Mouse (Mus musculus) gastrocnemius, postnatal 25 days (tissue): Measurements from ENCODE around the gene Psmb2. TPM values are rescaled to one million over a fixed set of nuclear protein-coding genes. Genes with fewer than 3 reads are reported as not detected.
A peak's percentile ranks its signal among the peaks of the same experiment; 100 is the strongest.

Experiments used
- DNase-seq: peaks from one replicate; pipeline ENCODE4 v3.0.0; 2022
- total RNA-seq, 2 experiments: library from RNA; stranded (reverse); gene quantifications; 1 replicate in 1 of 2; 2 replicates in 1 of 2; pipeline ENCODE4 v1.2.3; 2021

Psmb2 gene
- total RNA-seq, 2 experiments from 2014 or later, result 79.9 to 90.5 TPM

DNA sequence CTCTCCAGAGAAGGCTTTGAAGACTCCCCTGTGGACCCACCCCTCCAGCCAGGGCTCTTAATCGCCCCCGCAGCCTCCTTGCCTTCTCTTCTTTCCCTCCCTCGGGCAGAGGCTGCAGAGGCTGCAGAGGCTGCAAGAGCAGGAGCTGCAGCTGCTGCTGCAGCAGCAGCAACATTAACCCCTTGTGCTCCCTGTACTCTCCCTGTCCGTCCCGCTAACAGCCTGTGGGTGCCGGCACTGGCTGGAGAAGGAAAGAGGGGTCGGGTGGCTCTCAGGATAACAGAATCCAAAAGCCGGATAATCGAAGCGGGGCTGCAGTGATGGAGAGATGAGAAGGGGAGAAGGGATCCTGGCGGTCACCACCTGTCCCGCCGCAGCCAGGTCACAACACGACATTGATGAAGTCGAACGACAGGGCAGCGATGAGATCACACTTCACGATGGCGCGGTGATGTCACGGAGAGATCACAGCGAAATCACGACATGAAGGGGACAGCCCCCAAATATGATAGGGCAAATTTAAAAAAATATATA, 75.2 kb downstream of the Psmb2 start:
- peak; percentile 8 for DNase-seq

DNA sequence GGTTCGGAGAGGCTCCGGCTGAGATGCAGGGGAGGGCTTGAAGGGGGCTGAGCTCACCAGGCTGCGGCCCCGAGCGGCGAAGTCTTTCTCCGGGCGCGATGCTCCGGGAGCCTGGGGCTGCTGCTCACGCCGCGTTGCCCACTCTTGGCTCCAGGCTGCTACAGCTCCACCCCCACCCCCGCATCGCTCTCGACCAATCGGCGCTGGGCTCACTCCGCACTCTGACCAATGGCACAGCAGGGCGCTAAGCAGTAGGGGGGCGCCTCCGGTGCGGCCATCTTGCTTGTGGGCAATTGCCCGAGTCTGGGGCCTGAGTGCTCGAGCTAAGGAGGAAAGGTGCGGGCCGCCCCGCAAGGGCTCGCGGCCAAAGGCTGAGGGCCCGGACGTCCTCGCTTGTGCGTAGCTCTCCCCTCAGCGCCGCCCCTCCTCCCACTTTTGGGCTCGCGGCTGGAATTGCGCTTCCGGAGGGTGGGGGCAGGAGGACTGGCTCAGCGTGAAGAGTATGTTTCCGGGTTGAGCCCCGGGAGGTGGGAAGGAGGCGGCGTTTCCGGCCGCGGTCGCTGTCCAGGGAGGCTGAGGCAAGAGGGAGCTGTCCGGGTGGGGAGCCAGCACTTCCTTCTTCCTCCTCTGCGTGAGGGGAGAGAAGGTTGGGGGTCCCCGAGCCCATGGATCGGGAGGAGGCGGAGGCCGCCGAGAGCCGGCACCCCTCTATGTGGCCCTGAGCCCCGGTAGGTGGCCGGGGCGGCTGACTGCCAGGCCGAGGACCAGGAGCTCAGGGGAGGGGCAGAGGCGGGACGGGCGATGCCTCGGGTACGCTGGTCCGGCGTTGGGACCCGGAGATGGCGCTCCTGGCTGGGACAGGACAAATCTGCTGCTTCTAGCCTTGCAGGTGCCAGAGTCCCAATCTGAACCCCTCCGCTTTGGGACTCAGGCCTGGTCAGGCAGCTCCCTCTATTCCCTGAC, 76.1 kb downstream of the Psmb2 start, which contains the start of the genes Ncdn and AU040320:
Gene Ncdn, minus strand, starts transcription at position 171 of the 963 bp plus-strand sequence.
Gene AU040320, plus strand, starts transcription at position 277 of the 963 bp plus-strand sequence.
- peak; percentile 96 for DNase-seq

DNA sequence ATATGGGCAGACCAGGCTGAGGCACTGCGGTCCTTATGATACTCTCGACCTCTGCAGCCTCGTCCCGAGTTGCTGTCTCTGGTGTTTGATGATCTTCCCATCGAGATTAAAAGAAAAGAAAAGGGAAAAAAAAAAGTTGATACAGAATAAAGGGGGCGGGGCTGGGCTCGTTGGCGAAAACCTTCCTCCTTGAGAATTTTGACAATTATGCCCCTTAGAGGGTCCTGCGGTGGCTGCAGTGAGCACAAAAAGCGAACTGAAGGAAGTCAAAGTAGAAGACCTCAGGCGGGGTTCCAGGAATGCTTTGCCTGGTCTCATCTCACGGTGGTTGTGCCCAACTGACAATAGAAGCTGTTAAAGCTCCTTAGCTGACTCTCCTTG, 76.8 kb downstream of the Psmb2 start:
- DNase-seq, result no peak

DNA sequence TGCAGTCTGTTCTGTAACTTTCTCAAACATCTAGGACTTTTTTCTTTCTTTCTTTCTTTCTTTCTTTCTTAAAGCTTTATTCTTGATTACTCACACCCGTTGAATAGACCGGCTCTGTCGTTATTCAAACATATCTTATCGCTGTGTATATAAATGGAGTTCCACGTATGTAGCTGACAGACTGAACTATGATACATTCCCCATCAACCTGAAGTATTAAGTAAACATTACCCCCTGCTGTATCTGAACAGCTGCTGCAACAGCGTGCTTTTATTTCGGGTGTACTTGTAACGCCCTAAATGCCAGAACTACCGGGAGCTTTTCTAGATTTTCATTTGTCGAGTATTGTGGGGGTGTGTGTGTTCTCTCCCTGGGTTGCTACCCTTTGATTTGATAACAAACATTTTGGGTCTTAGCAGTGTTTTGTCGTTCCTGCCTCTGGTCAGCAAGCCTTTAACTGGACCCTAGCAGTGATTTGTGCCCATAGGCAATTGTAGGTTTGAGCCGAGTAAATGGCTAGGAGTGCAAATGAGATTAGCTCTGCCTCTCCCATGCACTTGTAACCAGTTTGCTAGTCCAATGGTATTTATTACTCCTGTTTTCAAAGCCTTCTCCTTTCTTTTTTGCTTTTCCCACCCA, 77.4 kb downstream of the Psmb2 start:
- no peak for DNase-seq

DNA sequence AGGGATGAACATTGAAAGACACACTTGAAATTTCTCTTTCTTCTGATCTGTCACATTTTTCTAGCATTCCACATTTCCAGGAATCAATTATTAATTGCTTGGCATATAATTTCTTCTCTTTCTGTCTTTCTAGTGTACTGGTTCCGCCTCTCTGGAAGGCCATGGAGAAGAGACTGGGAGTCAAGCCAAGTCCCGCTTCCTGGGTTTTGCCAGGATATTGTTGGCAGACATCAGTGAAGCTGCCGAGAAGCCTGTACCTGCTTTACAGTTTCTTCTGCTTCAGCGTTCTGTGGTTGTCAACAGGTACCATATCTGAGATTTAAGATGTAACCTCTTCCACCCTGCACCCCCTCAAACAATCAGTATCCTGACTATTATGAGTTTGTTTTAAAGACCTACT, 79.3 kb downstream of the Psmb2 start:
- DNase-seq, result no peak

DNA sequence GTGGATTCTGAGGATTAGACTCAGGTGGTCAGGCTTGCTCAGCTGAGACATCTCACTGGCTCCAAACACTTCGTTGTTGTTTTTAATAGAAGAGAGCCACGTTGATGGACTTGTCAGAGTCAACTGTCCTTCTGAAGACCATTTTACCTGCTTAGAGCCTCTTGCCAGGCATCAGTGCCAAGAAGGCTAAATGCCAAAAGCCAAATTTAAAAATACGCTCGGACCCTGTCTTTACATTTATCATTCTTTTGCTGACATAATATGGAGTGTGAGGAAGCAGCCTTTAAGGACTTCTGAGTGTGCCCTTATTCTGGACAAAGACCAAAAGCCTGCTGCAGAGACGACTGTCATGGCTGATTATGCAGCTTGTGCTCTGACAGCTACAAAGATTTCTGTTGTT, 80.9 kb downstream of the Psmb2 start:
- DNase-seq, result no peak

Other genes with a start within 250 kb of the Psmb2 start
- gene Ago3, start 248.1 kb upstream of the Psmb2 start, total RNA-seq, result 10 to 100 TPM; 10.5 TPM
- gene Ago1, start 209.0 kb upstream of the Psmb2 start, total RNA-seq, result 1 to 10 TPM; 5.6 to 6.8 TPM
- 1 to 10 TPM; 4.4 to 5.1 TPM for gene Ago4, start 144.2 kb upstream of the Psmb2 start, total RNA-seq
- 1 to 10 TPM in 1 of 2 experiments, under 1 TPM in 1; 0.61 to 1.1 TPM for gene Clspn, start 120.7 kb upstream of the Psmb2 start, total RNA-seq
- 10 to 100 TPM; 14.3 to 17.8 TPM for gene 5730409E04Rik, start 67.8 kb upstream of the Psmb2 start, total RNA-seq
- gene Tfap2e, start 58.6 kb downstream of the Psmb2 start, total RNA-seq, result not detected
- gene Ncdn, start 75.8 kb downstream of the Psmb2 start, total RNA-seq, result 1 to 10 TPM; 7.0 to 8.9 TPM
- 10 to 100 TPM; 27.4 to 29.5 TPM for gene AU040320, start 75.9 kb downstream of the Psmb2 start, total RNA-seq